Comparison of ENCODE assay signal across 8 mouse cellular contexts in the genomic region with DNA sequence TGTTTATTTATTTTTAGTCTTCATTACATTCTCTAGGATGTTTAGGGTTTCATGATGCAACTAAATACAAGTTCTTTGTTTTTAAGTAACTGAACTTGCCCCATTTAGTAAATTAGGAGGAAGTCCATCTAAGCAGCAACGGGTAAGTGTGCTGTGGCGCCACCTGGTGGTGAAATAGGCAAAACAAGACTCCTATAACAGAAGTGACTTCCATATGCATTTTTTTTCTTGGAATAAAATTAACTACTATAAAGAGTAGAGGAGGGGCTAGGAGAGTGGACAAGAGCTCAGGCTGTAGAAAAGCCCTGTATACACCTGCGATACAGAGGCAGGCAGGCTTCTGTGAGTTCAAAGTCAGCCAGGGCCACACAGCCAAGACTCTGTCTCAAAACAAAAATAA. TPM values are rescaled to one million over a fixed set of nuclear protein-coding genes. Genes with fewer than 3 reads are reported as not detected.
DNase-seq lines count a peak whose midpoint lies in the region; ATAC-seq and TF ChIP-seq lines count a peak whose summit lies in the region.

No protein-coding gene starts in this region.

- no peak overlapping the region for H3K4me3 ChIP-seq in kidney, postnatal 0 days (replicated peaks; ENCODE audit: low read depth, low read length)
- no peak overlapping the region for H3K4me3 ChIP-seq in liver, embryonic 12.5 days
- no peak overlapping the region for H3K4me3 ChIP-seq in thymus, adult 2 months (ENCODE audit: control insufficient read depth, insufficient read depth, low read length)

- no peak overlapping the region for H3K4me2 ChIP-seq in kidney, postnatal 0 days (ENCODE audit: low read length)
- H3K4me2 ChIP-seq in liver, embryonic 12.5 days: no peak overlapping the region

- no peaks in the 10 kb centered on the region for H3K4me1 ChIP-seq in kidney, postnatal 0 days (replicated peaks; ENCODE audit: insufficient read depth, low read length)
- 0 out of 2 replicates have a peak, but pooled peaks cover 3% of the 10 kb centered on the region for H3K4me1 ChIP-seq in liver, embryonic 12.5 days
- H3K4me1 ChIP-seq in thymus, adult 2 months (replicated peaks; ENCODE audit: control insufficient read depth, insufficient read depth, low read length): no peaks in the 10 kb centered on the region

- no peaks in the 10 kb centered on the region for H3K27me3 ChIP-seq in kidney, postnatal 0 days (ENCODE audit: insufficient read depth, low read length)
- H3K27me3 ChIP-seq in liver, embryonic 12.5 days (replicated peaks): no peaks in the 10 kb centered on the region
- no peaks in the 10 kb centered on the region for H3K27me3 ChIP-seq in thymus, adult 2 months (ENCODE audit: control insufficient read depth, insufficient read depth, low read length)

- peak; percentile 91 for TF ChIP-seq CTCF in kidney, postnatal 0 days (IDR thresholded peaks at IDR 0.05; ENCODE audit: low read depth)
- no peak for TF ChIP-seq CTCF in thymus, adult 2 months (IDR thresholded peaks at IDR 0.05; ENCODE audit: borderline replicate concordance, control insufficient read depth, extremely low read depth, insufficient read depth, low read length, poor library complexity)

- TF ChIP-seq POLR2A in thymus, adult 2 months (IDR thresholded peaks at IDR 0.05; ENCODE audit: control insufficient read depth, extremely low read depth, insufficient read depth, low read length, poor library complexity): no peak

- WGBS in kidney, postnatal 0 days: 30% methylated on average over 3 of the region's 3 CpGs
- WGBS in liver, embryonic 12.5 days (ENCODE audit: insufficient replicate concordance): 13% methylated on average over 3 of the region's 3 CpGs
- 30% methylated on average over 3 of the region's 3 CpGs for WGBS in thymus, adult 2 months

- peak; percentile 57; the same call in 1 of the 2 replicates for ATAC-seq in kidney, postnatal 0 days (replicated peaks; ENCODE audit: low FRiP score, low read depth)
- ATAC-seq in liver, embryonic 12.5 days: 0 out of 2 replicates have a peak, but pooled peaks have one; percentile 21
- peak; percentile 78; the same call in 1 of the 2 replicates for ATAC-seq in neutrophil, adult 5-6 weeks (ENCODE audit: extremely low read depth, insufficient number of reproducible peaks, low FRiP score, poor library complexity, severe bottlenecking)

- H3K9ac ChIP-seq in kidney, postnatal 0 days (ENCODE audit: low read depth, low read length): no peak overlapping the region
- H3K9ac ChIP-seq in liver, embryonic 12.5 days: no peak overlapping the region

- H3K9me3 ChIP-seq in kidney, postnatal 0 days (replicated peaks; ENCODE audit: low read length): no peaks in the 10 kb centered on the region
- 0 out of 2 replicates have a peak, but pooled peaks cover 6% of the 10 kb centered on the region for H3K9me3 ChIP-seq in liver, embryonic 12.5 days (replicated peaks)

- no peaks in the 10 kb centered on the region for H3K36me3 ChIP-seq in kidney, postnatal 0 days (ENCODE audit: insufficient read depth, low read length)
- H3K36me3 ChIP-seq in liver, embryonic 12.5 days: no peaks in the 10 kb centered on the region
- H3K36me3 ChIP-seq in thymus, adult 2 months (ENCODE audit: control insufficient read depth, insufficient read depth, low read length): no peaks in the 10 kb centered on the region

- DNase-seq in 3T3-L1 (ENCODE audit: low read depth, low spot score) (peak; percentile 89), MN1 (ENCODE audit: low spot score) (peak; percentile 61)
- peak; percentile 87 to 88 for DNase-seq in cerebellum, postnatal 10 days
- DNase-seq in gastrocnemius, adult 18-20 months (ENCODE audit: low spot score): peak; percentile 70
- DNase-seq in kidney, postnatal 0 days (ENCODE audit: low spot score): peak; percentile 83
- peak; percentile 64 for DNase-seq in thymus, adult 2 months

- H3K27ac ChIP-seq in kidney, postnatal 0 days: no peak overlapping the region
- no peak overlapping the region for H3K27ac ChIP-seq in liver, embryonic 12.5 days
- H3K27ac ChIP-seq in thymus, adult 2 months (ENCODE audit: control insufficient read depth, insufficient read depth, low read length): no peak overlapping the region

RNA-seq across cellular contexts. Expression of gene Cox20, which starts 15.5 kb away (rescaled TPM):
- total RNA-seq in gastrocnemius, adult 18-20 months (2021): 10 to 100 TPM; 43.1 to 45.2 TPM
- 216 and 225 TPM in 2 replicates for polyA plus RNA-seq in kidney, postnatal 0 days (2015; fragmentation: Nextera tagmentation; extraction: Ambion mirVana)
- 103 and 110 TPM in 2 replicates for polyA plus RNA-seq in liver, embryonic 12.5 days (2016; fragmentation: Nextera tagmentation; extraction: Ambion mirVana)
- 102 and 129 TPM in 2 replicates for total RNA-seq in neutrophil, adult 5-6 weeks (2017)
- 16.2 and 19.2 TPM in 2 replicates for polyA plus RNA-seq in thymus, adult 2 months (2012; rRNA removed)

RNA-seq across cellular contexts. Expression of gene Hnrnpu, which starts 34.2 kb away (rescaled TPM):
- total RNA-seq in gastrocnemius, adult 18-20 months (2021): 100 to 1,000 TPM; 101 to 152 TPM
- polyA plus RNA-seq in kidney, postnatal 0 days (2015; fragmentation: Nextera tagmentation; extraction: Ambion mirVana): 274 and 302 TPM in 2 replicates
- polyA plus RNA-seq in liver, embryonic 12.5 days (2016; fragmentation: Nextera tagmentation; extraction: Ambion mirVana): 556 and 569 TPM in 2 replicates
- 466 and 492 TPM in 2 replicates for total RNA-seq in neutrophil, adult 5-6 weeks (2017)
- polyA plus RNA-seq in thymus, adult 2 months (2012; rRNA removed): 112 and 127 TPM in 2 replicates

Comparison
In these comparisons a context has a peak if more than half of its experiments do, and no peak if none do; other contexts are left out.
1. ATAC-seq: peak in every context shown above with its lines; median percentile 78 in neutrophil, adult 5-6 weeks; 57 in kidney, postnatal 0 days; 21 in liver, embryonic 12.5 days.